Mouse (Mus musculus): Measurements from ENCODE around the gene Syt8. TPM values are rescaled to one million over a fixed set of nuclear protein-coding genes. Genes with fewer than 3 reads are reported as not detected.

The Syt8 gene
- total RNA-seq, 2 experiments from 2014 or later = not detected

GRCm38 (mm10) chr7:142446264-142446663, 11.6 kb downstream of the Syt8 start:
- DNase-seq = no peak

GRCm38 (mm10) chr7:142449038-142449617, 14.5 kb downstream of the Syt8 start:
- no peak for DNase-seq

GRCm38 (mm10) chr7:142454706-142455105, 20.1 kb downstream of the Syt8 start:
- DNase-seq = no peak

GRCm38 (mm10) chr7:142455251-142455650, 20.6 kb downstream of the Syt8 start:
- DNase-seq = no peak

GRCm38 (mm10) chr7:142456806-142457205, 22.2 kb downstream of the Syt8 start:
- DNase-seq = peak; percentile 6

GRCm38 (mm10) chr7:142457227-142457811, 22.7 kb downstream of the Syt8 start:
- DNase-seq = peak; percentile 51

- no peak for DNase-seq
Measured at GRCm38 (mm10) chr7:142458026-142458425, 23.4 kb downstream of the Syt8 start.

- no peak for DNase-seq
Measured at GRCm38 (mm10) chr7:142458676-142459298, 24.1 kb downstream of the Syt8 start.

GRCm38 (mm10) chr7:142459299-142459691, 24.6 kb downstream of the Syt8 start:
- DNase-seq = peak; percentile 7

GRCm38 (mm10) chr7:142460636-142461077, 26.0 kb downstream of the Syt8 start, which contains the start of gene Lsp1:
TSS of gene Lsp1 (plus strand) at chr7:142460809.
- peak; percentile 9 for DNase-seq

GRCm38 (mm10) chr7:142461446-142461845, 26.8 kb downstream of the Syt8 start:
- DNase-seq = peak; percentile 5

GRCm38 (mm10) chr7:142462190-142462589, 27.5 kb downstream of the Syt8 start:
- DNase-seq = peak; percentile 90

GRCm38 (mm10) chr7:142462594-142463078, 28.0 kb downstream of the Syt8 start:
- DNase-seq = peak; percentile 61

GRCm38 (mm10) chr7:142470171-142470691, 35.6 kb downstream of the Syt8 start:
- no peak for DNase-seq

GRCm38 (mm10) chr7:142470808-142471413, 36.3 kb downstream of the Syt8 start:
- peak; percentile 71 for DNase-seq

GRCm38 (mm10) chr7:142471414-142471861, 36.8 kb downstream of the Syt8 start:
- DNase-seq = peak; percentile 51

- DNase-seq = peak; percentile 69
Measured at GRCm38 (mm10) chr7:142471884-142472570, 37.4 kb downstream of the Syt8 start.

- DNase-seq = no peak
Measured at GRCm38 (mm10) chr7:142472936-142473335, 38.3 kb downstream of the Syt8 start.

GRCm38 (mm10) chr7:142473476-142473875, 38.8 kb downstream of the Syt8 start:
- no peak for DNase-seq

GRCm38 (mm10) chr7:142474799-142475198, 40.1 kb downstream of the Syt8 start:
- peak; percentile 80 for DNase-seq

GRCm38 (mm10) chr7:142475641-142476040, 41.0 kb downstream of the Syt8 start:
- no peak for DNase-seq

GRCm38 (mm10) chr7:142476271-142476670, 41.6 kb downstream of the Syt8 start:
- no peak for DNase-seq

Data from gastrocnemius, postnatal 25 days (tissue).